Mouse (Mus musculus): ENCODE data around the gene Kctd12b. TPM values are rescaled to one million over a fixed set of nuclear protein-coding genes. Genes with fewer than 3 reads are reported as not detected.
"Not testable (repeated sequence)": the region's sequence is repeated elsewhere in the genome, so short reads cannot be mapped to it uniquely, and the experiment has no call there.

Gene Kctd12b
- total and polyA plus RNA-seq, 2 experiments from 2014 or later, result 2.7 to 5.0 TPM

DNA sequence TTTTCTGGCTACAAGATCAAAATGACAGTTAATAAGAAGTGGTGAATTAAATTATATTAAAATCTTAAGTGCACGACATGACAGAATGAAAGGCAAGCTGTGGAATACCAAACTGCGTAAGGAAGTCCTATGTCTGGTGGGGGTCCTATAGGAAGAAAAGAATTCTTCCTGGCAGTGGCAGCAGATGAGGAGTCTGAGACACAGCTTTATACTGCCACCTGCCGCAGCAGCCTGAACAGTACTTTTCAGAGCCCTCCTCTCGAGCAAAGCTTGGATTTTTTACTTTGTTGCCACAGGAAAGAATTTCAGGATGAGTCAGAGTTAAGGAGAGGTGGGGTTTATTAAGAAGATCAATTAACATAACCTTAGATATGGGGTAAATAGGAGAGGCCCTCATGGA, 11.5 kb upstream of the Kctd12b start:
- no peak overlapping the region for H3K4me3 ChIP-seq (ENCODE audit: low read depth, low read length)
- no peaks in the 10 kb centered on the region for H3K36me3 ChIP-seq (ENCODE audit: insufficient read depth)
- DNase-seq, result peak; percentile 57
- no peak overlapping the region for H3K27ac ChIP-seq (ENCODE audit: low read depth, low read length)
- no peak overlapping the region for H3K4me2 ChIP-seq (ENCODE audit: low read depth)
- TF ChIP-seq CTCF (IDR thresholded peaks at IDR 0.05; ENCODE audit: low read depth), result peak; percentile 67
- ATAC-seq, result peak; percentile 85
- 27% methylated on average over 4 of the region's 4 CpGs for WGBS
- no peaks in the 10 kb centered on the region for H3K27me3 ChIP-seq (ENCODE audit: insufficient read depth, low read length)
- no peak overlapping the region for H3K9ac ChIP-seq
- H3K4me1 ChIP-seq (ENCODE audit: insufficient read depth), result no peaks in the 10 kb centered on the region
- no peaks in the 10 kb centered on the region for H3K9me3 ChIP-seq (ENCODE audit: low read length)

GRCm38 (mm10) chrX:153700463-153700862, 4.3 kb upstream of the Kctd12b start:
- H3K27me3 ChIP-seq (ENCODE audit: insufficient read depth, low read length), result no peaks in the 10 kb centered on the region
- H3K9ac ChIP-seq, result no peak overlapping the region
- 45% methylated on average over 3 of the region's 3 CpGs for WGBS
- no peak overlapping the region for H3K4me3 ChIP-seq (ENCODE audit: low read depth, low read length)
- peak; percentile 50 for DNase-seq
- peak; percentile 86 for ATAC-seq
- H3K27ac ChIP-seq (ENCODE audit: low read depth, low read length), result no peak overlapping the region
- H3K9me3 ChIP-seq (ENCODE audit: low read length), result no peaks in the 10 kb centered on the region
- no peak for TF ChIP-seq CTCF (IDR thresholded peaks at IDR 0.05; ENCODE audit: low read depth)
- no peak overlapping the region for H3K4me2 ChIP-seq (ENCODE audit: low read depth)
- no peaks in the 10 kb centered on the region for H3K36me3 ChIP-seq (ENCODE audit: insufficient read depth)
- H3K4me1 ChIP-seq (ENCODE audit: insufficient read depth), result no peaks in the 10 kb centered on the region

- not testable (repeated sequence) for H3K9ac ChIP-seq; DNase-seq; H3K27me3 ChIP-seq (ENCODE audit: insufficient read depth, low read length); H3K4me2 ChIP-seq (ENCODE audit: low read depth); H3K4me1 ChIP-seq (ENCODE audit: insufficient read depth); H3K9me3 ChIP-seq (ENCODE audit: low read length); H3K27ac ChIP-seq (ENCODE audit: low read depth, low read length); H3K4me3 ChIP-seq (ENCODE audit: low read depth, low read length); ATAC-seq; H3K36me3 ChIP-seq (ENCODE audit: insufficient read depth)
- 36% methylated on average over 2 of the region's 2 CpGs for WGBS
These were observed 28.0 kb downstream of the Kctd12b start for GRCm38 (mm10) chrX:153668233-153668632.

GRCm38 (mm10) chrX:153664903-153665302, 31.3 kb downstream of the Kctd12b start:
- TF ChIP-seq CTCF (IDR thresholded peaks at IDR 0.05; ENCODE audit: low read depth), result no peak
- no peaks in the 10 kb centered on the region for H3K36me3 ChIP-seq (ENCODE audit: insufficient read depth)
- no peak overlapping the region for H3K4me3 ChIP-seq (ENCODE audit: low read depth, low read length)
- no peak overlapping the region for H3K4me2 ChIP-seq (ENCODE audit: low read depth)
- ATAC-seq (no peak), DNase-seq (no peak)
- no peaks in the 10 kb centered on the region for H3K27me3 ChIP-seq (ENCODE audit: insufficient read depth, low read length)
- no peaks in the 10 kb centered on the region for H3K4me1 ChIP-seq (ENCODE audit: insufficient read depth)
- no peak overlapping the region for H3K9ac ChIP-seq
- 88% methylated on average over 3 of the region's 3 CpGs for WGBS
- no peak overlapping the region for H3K27ac ChIP-seq (ENCODE audit: low read depth, low read length)
- no peaks in the 10 kb centered on the region for H3K9me3 ChIP-seq (ENCODE audit: low read length)

DNA sequence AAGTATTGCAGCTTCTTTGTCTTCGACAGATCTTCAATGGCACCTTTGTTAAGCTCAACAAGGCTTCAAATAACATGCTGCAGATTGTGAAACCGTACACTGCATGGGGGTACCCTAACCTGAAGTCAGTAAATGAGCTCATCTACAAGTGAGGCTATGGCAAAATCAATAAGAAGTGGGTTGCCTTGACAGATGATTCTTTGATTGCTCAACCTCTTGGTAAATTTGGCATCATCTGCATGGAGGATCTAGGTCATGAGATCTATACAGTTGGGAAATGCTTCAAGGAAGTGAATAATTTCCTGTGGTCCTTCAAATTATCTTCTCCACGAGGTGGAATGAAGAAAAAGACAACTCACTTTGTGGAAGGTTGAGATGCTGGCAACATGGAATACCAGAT, 39.2 kb downstream of the Kctd12b start:
- no peaks in the 10 kb centered on the region for H3K36me3 ChIP-seq (ENCODE audit: insufficient read depth)
- no peak overlapping the region for H3K9ac ChIP-seq
- no peak for ATAC-seq
- H3K27me3 ChIP-seq (ENCODE audit: insufficient read depth, low read length), result no peaks in the 10 kb centered on the region
- no peak overlapping the region for H3K4me3 ChIP-seq (ENCODE audit: low read depth, low read length)
- 74% methylated on average over 3 of the region's 3 CpGs for WGBS
- DNase-seq, result no peak
- TF ChIP-seq CTCF (IDR thresholded peaks at IDR 0.05; ENCODE audit: low read depth), result no peak
- H3K4me1 ChIP-seq (ENCODE audit: insufficient read depth), result no peaks in the 10 kb centered on the region
- H3K4me2 ChIP-seq (ENCODE audit: low read depth), result no peak overlapping the region
- no peaks in the 10 kb centered on the region for H3K9me3 ChIP-seq (ENCODE audit: low read length)
- no peak overlapping the region for H3K27ac ChIP-seq (ENCODE audit: low read depth, low read length)

DNA sequence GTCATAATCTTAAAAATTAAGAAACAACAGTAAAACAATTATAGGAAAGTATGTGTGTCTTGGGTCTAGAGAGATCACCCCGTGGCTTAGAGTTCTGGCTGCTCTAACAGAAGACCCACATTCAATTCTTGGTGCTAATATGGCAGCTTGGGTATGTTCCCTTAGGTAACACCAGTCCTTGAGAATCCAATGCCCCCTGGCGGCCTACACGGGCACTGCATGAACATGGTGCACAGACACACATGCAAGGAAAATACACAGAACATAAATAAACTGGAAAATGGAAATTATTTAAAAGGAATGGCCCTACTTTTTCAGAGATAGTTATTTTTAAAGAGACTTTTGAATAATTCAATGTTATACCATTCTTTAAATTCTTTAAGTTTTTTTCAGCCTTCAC, 55.6 kb downstream of the Kctd12b start:
- H3K27me3 ChIP-seq (ENCODE audit: insufficient read depth, low read length), result no peaks in the 10 kb centered on the region
- 64% methylated on average over 3 of the region's 3 CpGs for WGBS
- DNase-seq, result no peak
- no peaks in the 10 kb centered on the region for H3K4me1 ChIP-seq (ENCODE audit: insufficient read depth)
- H3K4me2 ChIP-seq (ENCODE audit: low read depth), result no peak overlapping the region
- no peaks in the 10 kb centered on the region for H3K9me3 ChIP-seq (ENCODE audit: low read length)
- no peaks in the 10 kb centered on the region for H3K36me3 ChIP-seq (ENCODE audit: insufficient read depth)
- TF ChIP-seq CTCF (IDR thresholded peaks at IDR 0.05; ENCODE audit: low read depth), result peak; percentile 13; the same call in 1 of the 2 replicates
- no peak overlapping the region for H3K27ac ChIP-seq (ENCODE audit: low read depth, low read length)
- no peak overlapping the region for H3K4me3 ChIP-seq (ENCODE audit: low read depth, low read length)
- no peak overlapping the region for H3K9ac ChIP-seq
- no peak for ATAC-seq

GRCm38 (mm10) chrX:153636247-153636646, 59.9 kb downstream of the Kctd12b start:
- no peak overlapping the region for H3K27ac ChIP-seq (ENCODE audit: low read depth, low read length)
- H3K4me1 ChIP-seq (ENCODE audit: insufficient read depth), result no peaks in the 10 kb centered on the region
- DNase-seq (peak; percentile 16), ATAC-seq (no peak)
- no peaks in the 10 kb centered on the region for H3K9me3 ChIP-seq (ENCODE audit: low read length)
- H3K36me3 ChIP-seq (ENCODE audit: insufficient read depth), result no peaks in the 10 kb centered on the region
- no peak overlapping the region for H3K4me2 ChIP-seq (ENCODE audit: low read depth)
- H3K4me3 ChIP-seq (ENCODE audit: low read depth, low read length), result no peak overlapping the region
- WGBS, result 8% methylated on average over 1 of the region's 1 CpGs
- H3K9ac ChIP-seq, result no peak overlapping the region
- no peaks in the 10 kb centered on the region for H3K27me3 ChIP-seq (ENCODE audit: insufficient read depth, low read length)
- peak; percentile 51 for TF ChIP-seq CTCF (IDR thresholded peaks at IDR 0.05; ENCODE audit: low read depth)

Other genes starting within 250 kb of the Kctd12b start
- 52.2 and 87.1 TPM in 2 replicates for gene Ubqln2, start 198.2 kb downstream of the Kctd12b start, total RNA-seq (2014; rRNA removed)
- 41.2 and 53.9 TPM in 2 replicates for gene Ubqln2, start 198.2 kb downstream of the Kctd12b start, polyA plus RNA-seq (2015; fragmentation: Nextera tagmentation; extraction: Ambion mirVana)
- gene Cypt3, start 137.8 kb downstream of the Kctd12b start, total RNA-seq (2014; rRNA removed), result not detected in 2 replicates
- not detected in 2 replicates for gene Cypt3, start 137.8 kb downstream of the Kctd12b start, polyA plus RNA-seq (2015; fragmentation: Nextera tagmentation; extraction: Ambion mirVana)
- 73.1 and 73.5 TPM in 2 replicates for gene Nbdy, start 27.2 kb upstream of the Kctd12b start, total RNA-seq (2014; rRNA removed)
- 164 and 177 TPM in 2 replicates for gene Nbdy, start 27.2 kb upstream of the Kctd12b start, polyA plus RNA-seq (2015; fragmentation: Nextera tagmentation; extraction: Ambion mirVana)
- 20.4 and 27.3 TPM in 2 replicates for gene Spin2c, start 135.8 kb upstream of the Kctd12b start, total RNA-seq (2014; rRNA removed)
- gene Spin2c, start 135.8 kb upstream of the Kctd12b start, polyA plus RNA-seq (2015; fragmentation: Nextera tagmentation; extraction: Ambion mirVana), result 27.6 and 31.5 TPM in 2 replicates